Mouse (Mus musculus) limb, embryonic 12.5 days (tissue): ENCODE results near the gene Taf6. TPM values are rescaled to one million over a fixed set of nuclear protein-coding genes. Genes with fewer than 3 reads are reported as not detected.
A peak's percentile ranks its signal among the peaks of the same experiment; 100 is the strongest.

ENCODE experiments used
- ATAC-seq: fragments of 200-750 bp; cut with Nextera tagmentation; 2 replicates; pipeline ENCODE4 v1.8.0; 2017; ENCODE audit warnings: low read depth, moderate TSS enrichment; ENCODE audit not compliant: insufficient number of reproducible peaks, insufficient read depth, low FRiP score, low TSS enrichment
- H3K27ac ChIP-seq: fragments of 300-500 bp; sonication (generic); 2 replicates; pipeline ENCODE4 v1.5.1; 2016; ENCODE audit warnings: mild to moderate bottlenecking, moderate library complexity
- H3K27me3 ChIP-seq: fragments of 300-500 bp; sonication (generic); 2 replicates; pipeline ENCODE4 v1.6.1; 2016; ENCODE audit warnings: mild to moderate bottlenecking, moderate library complexity
- H3K36me3 ChIP-seq: fragments of 300-500 bp; sonication (generic); 2 replicates; pipeline ENCODE4 v1.6.1; 2016; ENCODE audit warnings: mild to moderate bottlenecking, moderate library complexity
- H3K4me1 ChIP-seq: fragments of 300-500 bp; sonication (generic); replicated peaks from 2 replicates; pipeline ENCODE4 v1.6.1; 2016
- H3K4me2 ChIP-seq: fragments of 300-500 bp; sonication (generic); 2 replicates; pipeline ENCODE4 v1.6.1; 2016; ENCODE audit warnings: mild to moderate bottlenecking, moderate library complexity
- H3K4me3 ChIP-seq: fragments of 300-500 bp; sonication (generic); replicated peaks from 2 replicates; pipeline ENCODE4 v1.5.1; 2016; ENCODE audit warnings: mild to moderate bottlenecking
- H3K9ac ChIP-seq: fragments of 300-500 bp; sonication (generic); replicated peaks from 2 replicates; pipeline ENCODE4 v1.6.1; 2016; ENCODE audit warnings: mild to moderate bottlenecking, moderate library complexity
- H3K9me3 ChIP-seq: fragments of 300-500 bp; sonication (generic); 2 replicates; pipeline ENCODE4 v1.6.1; 2016; ENCODE audit warnings: mild to moderate bottlenecking, moderate library complexity
- WGBS: fragments of 180-500 bp; shearing (Covaris S2); methylation state at CpG from one replicate; pipeline ENCODE4 v1.1.7; 2016; 5-methylcytosine and 5-hydroxymethylcytosine counted together
- polyA plus RNA-seq: library from polyadenylated mRNA; unstranded; fragments of >200 nt; fragmentation: Nextera tagmentation; extraction: Ambion mirVana; gene quantifications from 2 replicates; pipeline ENCODE4 v1.2.1, GENCODE M21; 2016

Gene Taf6
- polyA plus RNA-seq, 1 experiment from 2014 or later: 122 TPM

DNA sequence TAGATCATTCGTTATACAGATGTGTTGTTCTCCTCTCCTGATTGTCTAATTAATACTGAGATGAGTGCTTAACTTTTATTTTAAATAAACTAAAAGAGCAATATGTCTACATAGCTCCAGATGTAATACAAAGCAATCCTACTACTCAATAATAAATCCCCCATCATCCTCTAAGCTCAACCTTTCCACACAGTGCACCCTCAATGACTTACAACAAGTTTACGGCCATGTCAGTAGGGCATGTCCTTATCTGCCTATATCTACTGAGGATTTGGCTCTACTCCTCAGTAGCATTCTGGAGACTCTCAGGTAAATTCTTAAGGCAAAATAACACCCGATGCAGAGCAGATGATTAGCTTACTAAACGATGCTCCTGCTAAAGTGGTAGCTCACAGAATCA, 20.6 kb upstream of the Taf6 start:
- no peaks in the 10 kb centered on the region for H3K4me1 ChIP-seq
- no peak overlapping the region for H3K9ac ChIP-seq
- no peaks in the 10 kb centered on the region for H3K27me3 ChIP-seq
- H3K9me3 ChIP-seq: peaks cover 14% of the 10 kb centered on the region; the same call in 1 of the 2 replicates
- H3K27ac ChIP-seq: no peak overlapping the region
- WGBS: 86% methylated on average over 4 of the region's 4 CpGs
- H3K36me3 ChIP-seq: no peaks in the 10 kb centered on the region
- H3K4me3 ChIP-seq: no peak overlapping the region
- no peak for ATAC-seq
- no peak overlapping the region for H3K4me2 ChIP-seq

DNA sequence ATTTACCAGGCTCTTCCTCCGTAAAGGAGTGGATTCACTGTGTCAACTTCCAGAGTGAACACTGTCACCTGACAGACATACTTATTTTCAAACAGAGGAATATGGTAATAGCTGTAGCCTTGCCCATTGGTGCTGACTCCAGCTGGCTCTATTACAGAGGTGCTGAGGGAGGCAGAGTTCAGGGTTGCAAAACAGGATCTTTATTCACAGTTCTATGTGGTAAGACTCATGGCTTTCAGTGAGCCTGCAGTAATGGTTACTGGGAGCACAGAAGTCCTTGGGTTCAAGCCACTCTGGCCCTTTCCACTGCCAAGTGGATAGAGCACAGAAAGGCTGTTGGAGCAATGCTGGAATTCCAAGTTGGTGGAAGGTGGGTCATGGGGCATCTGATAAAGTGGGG, 20.0 kb upstream of the Taf6 start:
- Histone ChIP-seq H3K4me1 (no peaks in the 10 kb centered on the region), H3K27ac (no peak overlapping the region), H3K9me3 (peaks cover 14% of the 10 kb centered on the region; the same call in 1 of the 2 replicates), H3K9ac (no peak overlapping the region), H3K4me2 (no peak overlapping the region), H3K4me3 (no peak overlapping the region), H3K27me3 (no peaks in the 10 kb centered on the region), H3K36me3 (no peaks in the 10 kb centered on the region)
- whole genome bisulfite sequencing: 76% methylated on average over 1 of the region's 1 CpGs
- ATAC-seq: no peak

DNA sequence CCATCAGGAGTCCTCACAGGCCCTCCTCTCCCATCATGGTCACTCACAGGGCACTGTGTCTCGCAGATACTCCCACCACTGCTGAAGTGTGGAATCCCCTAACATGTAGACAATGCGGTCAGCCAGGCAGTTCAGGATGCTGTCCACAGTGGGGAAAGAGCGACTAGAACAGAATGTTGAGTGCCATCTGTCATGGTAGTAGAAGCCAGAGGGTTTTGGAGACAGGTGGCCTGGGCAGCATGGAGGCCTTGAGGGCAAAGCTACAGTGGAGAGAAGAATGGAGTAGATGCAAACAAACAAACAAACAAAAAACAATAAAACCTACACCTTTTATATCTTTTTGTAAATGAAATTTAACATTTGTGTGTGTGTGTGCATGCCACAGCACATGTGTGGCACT, 14.8 kb upstream of the Taf6 start:
- Histone ChIP-seq H3K36me3 (no peaks in the 10 kb centered on the region), H3K27me3 (no peaks in the 10 kb centered on the region), H3K4me3 (no peak overlapping the region), H3K4me2 (no peak overlapping the region), H3K9me3 (peaks cover 14% of the 10 kb centered on the region; the same call in 1 of the 2 replicates), H3K4me1 (no peaks in the 10 kb centered on the region), H3K27ac (no peak overlapping the region), H3K9ac (no peak overlapping the region)
- no peak for ATAC-seq
- WGBS: 91% methylated on average over 3 of the region's 3 CpGs

DNA sequence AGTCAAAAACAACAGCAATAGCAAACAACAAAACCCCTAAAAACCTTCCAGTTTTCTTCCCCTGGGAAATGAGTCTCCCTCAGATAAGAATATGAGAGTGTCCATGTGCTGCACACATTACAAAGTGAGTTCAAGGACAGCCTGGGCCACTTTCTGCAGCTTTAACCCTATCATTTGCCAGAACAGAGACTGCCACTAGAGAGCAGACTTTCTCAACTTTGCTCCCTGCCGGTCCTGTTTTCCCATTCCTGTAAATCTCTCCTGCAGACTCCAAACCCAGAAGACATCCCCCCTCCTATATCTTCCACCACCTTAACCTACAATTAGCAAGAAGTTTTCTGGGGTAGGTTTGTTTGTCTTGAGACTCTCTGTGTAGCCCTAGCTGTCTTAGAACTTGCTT, 12.3 kb upstream of the Taf6 start:
- Histone ChIP-seq H3K36me3 (no peaks in the 10 kb centered on the region), H3K9me3 (peaks cover 7% of the 10 kb centered on the region; the same call in 1 of the 2 replicates), H3K4me1 (peaks cover 4% of the 10 kb centered on the region; the same call in 1 of the 2 replicates), H3K4me3 (no peak overlapping the region), H3K9ac (no peak overlapping the region), H3K27me3 (no peaks in the 10 kb centered on the region), H3K4me2 (no peak overlapping the region), H3K27ac (no peak overlapping the region)
- no peak for ATAC-seq
- WGBS: 17% methylated on average over 1 of the region's 1 CpGs

DNA sequence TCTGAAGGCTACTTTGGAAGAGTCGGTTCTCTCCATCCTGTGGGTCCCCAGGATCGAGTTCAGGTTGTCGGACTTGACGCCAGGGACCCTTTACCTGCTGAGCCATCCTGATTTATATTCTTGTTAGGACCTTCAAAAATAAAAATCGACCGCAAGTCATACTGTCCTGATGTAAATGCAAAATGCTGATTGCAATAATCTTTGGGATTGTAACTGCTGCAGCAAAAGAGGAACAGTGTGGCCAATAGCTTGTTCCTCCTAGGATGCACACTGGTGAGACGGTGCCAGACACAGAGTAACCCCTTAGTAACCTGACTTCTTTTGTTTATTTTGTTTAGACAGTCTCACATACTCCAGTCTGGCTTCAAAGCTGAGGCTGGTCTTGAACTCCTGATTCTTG, 8.2 kb upstream of the Taf6 start:
- Histone ChIP-seq H3K9ac (no peak overlapping the region), H3K4me1 (peaks cover 4% of the 10 kb centered on the region; the same call in 1 of the 2 replicates), H3K27me3 (no peaks in the 10 kb centered on the region), H3K9me3 (no peaks in the 10 kb centered on the region), H3K36me3 (peaks cover 31% of the 10 kb centered on the region), H3K4me3 (peak overlapping the region; percentile 72), H3K4me2 (peak overlapping the region; percentile 90), H3K27ac (no peak overlapping the region)
- 81% methylated on average over 7 of the region's 7 CpGs for WGBS
- no peak for ATAC-seq

DNA sequence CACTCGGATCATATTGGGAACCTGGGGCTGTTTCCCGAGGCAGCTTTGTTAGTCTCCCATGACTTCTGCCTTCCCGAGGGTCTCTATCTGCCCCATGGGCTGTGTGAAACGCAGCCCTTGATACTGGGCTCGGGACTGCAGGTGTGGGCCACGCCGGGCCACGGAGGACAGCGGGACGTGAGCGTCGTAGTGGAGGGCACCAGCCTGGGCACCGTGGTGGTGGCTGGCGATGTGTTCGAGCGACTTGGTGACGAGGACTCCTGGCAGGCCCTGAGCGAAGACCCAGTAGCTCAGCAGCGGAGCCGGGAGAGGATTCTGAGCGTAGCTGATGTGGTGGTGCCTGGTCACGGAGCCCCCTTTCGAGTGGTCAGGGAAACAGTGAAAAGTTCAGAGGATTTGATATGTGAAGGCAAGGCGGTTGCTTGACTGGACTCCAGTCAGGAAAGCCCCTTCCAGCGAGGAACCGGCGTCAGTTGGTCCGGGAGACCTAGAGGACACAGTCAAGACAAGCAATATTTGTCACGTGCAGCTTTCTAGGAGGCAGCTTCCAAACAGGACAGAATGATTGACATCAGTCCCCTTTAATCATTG, 7.6 kb upstream of the Taf6 start:
- Histone ChIP-seq H3K4me1 (peaks cover 4% of the 10 kb centered on the region; the same call in 1 of the 2 replicates), H3K27me3 (no peaks in the 10 kb centered on the region), H3K4me2 (peak overlapping the region; percentile 90), H3K36me3 (peaks cover 37% of the 10 kb centered on the region), H3K27ac (peak overlapping the region; percentile 78), H3K9me3 (no peaks in the 10 kb centered on the region), H3K9ac (peak overlapping the region; percentile 88), H3K4me3 (peak overlapping the region; percentile 72)
- ATAC-seq: peak; percentile 29; the same call in 1 of the 2 replicates
- WGBS: 3% methylated on average over 29 of the region's 29 CpGs

DNA sequence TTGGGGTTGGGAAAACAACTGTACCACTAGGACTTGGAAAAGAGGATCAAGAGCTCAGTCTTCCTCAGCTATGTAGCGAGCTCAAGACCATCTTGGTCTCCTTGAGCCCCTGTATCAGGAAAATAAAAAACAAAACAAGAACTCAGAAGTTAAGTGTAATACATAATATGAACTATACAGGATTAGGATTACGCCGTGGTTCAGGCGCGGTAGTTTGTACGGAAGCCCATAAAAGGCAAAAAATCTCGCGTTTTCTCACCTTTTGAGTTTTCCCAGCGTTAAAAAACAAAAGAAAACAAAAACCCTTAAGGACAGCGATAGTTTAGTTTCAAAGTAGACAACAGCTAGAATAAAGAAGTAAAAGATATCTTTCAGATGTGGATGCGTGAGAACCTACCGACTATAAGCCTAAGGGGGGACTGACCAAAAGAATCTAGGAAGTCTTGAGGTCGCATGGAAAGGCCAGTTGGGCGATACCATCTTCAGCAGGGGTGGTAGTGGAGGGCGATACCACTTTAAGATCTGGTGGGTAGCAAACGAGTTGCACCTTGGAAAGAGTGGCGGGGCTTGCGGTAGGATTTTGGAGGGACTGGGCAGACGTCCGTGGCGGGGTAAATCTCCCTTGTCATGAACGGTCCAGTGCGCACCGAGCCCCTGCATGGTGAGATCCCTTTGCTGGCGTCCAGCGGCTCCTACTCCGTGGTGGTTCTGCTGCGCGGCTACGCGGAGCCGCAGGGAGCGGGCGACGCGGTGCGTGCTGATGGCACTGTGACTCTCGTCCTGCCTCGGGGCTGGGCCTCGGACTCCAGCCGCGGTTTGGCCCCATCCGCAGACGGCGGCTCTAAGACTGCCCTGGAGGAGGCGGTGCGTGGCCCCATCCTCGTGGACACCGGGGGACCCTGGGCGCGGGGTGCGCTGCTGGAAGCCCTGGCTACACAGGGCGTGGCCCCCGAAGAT, 6.8 kb upstream of the Taf6 start, which contains the start of gene Mblac1:
Mblac1 (plus strand) TSS at position 544 of the 957 bp plus-strand sequence.
- peak within 1 kb of the TSS; percentile 88 for H3K9ac ChIP-seq
- H3K4me3 ChIP-seq: peak within 1 kb of the TSS; percentile 72
- H3K9me3 ChIP-seq: no peaks in the 10 kb centered on the region
- peaks cover 45% of the 10 kb centered on the region for H3K36me3 ChIP-seq
- 9% methylated on average over 54 of the region's 54 CpGs for WGBS
- ATAC-seq: peak; percentile 54
- peak within 1 kb of the TSS; percentile 78 for H3K27ac ChIP-seq
- peaks cover 4% of the 10 kb centered on the region; the same call in 1 of the 2 replicates for H3K4me1 ChIP-seq
- no peaks in the 10 kb centered on the region for H3K27me3 ChIP-seq
- peak within 1 kb of the TSS; percentile 90 for H3K4me2 ChIP-seq

DNA sequence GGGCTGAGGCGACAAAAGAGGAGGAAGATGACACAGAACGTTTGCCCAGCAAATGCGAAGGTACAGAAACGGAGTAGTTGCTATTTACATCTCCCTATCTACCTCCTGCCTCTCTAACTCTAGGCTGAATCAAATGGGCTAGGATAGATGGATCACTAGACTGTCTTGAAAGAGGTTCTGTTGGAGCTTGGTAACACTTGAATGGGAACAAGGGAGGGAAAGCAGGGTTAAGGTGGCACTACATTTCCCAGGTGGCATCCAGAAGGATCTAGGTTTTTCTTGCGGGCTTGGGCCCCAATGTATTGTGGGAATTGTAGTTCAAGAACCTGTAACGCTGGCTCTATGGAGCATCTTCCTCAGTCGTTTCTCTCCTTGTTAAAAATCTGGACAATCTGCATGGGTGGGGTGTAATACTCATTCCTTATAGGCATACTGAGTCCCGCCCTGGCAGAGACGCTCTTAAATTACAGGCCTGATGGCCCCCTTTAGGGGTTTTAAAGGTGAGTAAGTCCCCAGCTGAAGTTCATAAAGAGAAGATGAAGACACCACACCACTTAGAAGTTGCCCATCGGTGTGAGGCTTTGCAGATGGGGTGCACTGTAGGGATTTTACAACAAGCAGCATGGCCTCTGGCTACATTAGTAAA, 533 bp upstream of the Taf6 start:
- peaks cover 55% of the 10 kb centered on the region for H3K36me3 ChIP-seq
- WGBS: under 1% methylated on average over 10 of the region's 10 CpGs
- peaks cover 15% of the 10 kb centered on the region for H3K4me1 ChIP-seq
- no peaks in the 10 kb centered on the region for H3K9me3 ChIP-seq
- H3K27ac ChIP-seq: peak overlapping the region; percentile 81
- H3K4me3 ChIP-seq: peak overlapping the region; percentile 71
- peak; percentile 74 for ATAC-seq
- H3K27me3 ChIP-seq: no peaks in the 10 kb centered on the region
- H3K9ac ChIP-seq: peak overlapping the region; percentile 83
- H3K4me2 ChIP-seq: peak overlapping the region; percentile 75

DNA sequence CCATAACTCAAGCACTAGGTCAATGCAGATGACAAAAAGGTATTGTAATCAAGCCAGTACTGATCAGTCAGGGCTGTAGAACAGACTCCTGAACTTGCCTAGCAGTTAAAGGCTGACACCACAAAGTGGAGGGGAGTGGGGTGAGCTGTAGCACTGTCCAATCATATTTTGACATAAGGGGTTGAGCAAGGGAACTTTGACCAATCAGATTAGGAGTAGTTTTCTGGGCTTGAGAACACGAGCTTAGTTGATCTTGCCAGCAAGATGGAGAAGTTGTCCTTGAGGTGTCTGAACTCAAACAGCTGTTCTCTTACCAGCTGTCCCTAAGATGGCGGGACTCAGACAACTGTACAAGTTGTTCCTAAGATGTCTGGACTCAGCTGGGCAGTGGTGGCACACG, 14.0 kb downstream of the Taf6 start:
- ATAC-seq: no peak
- Histone ChIP-seq H3K4me3 (peak overlapping the region; percentile 74), H3K4me2 (peak overlapping the region; percentile 81), H3K9ac (no peak overlapping the region), H3K27ac (no peak overlapping the region), H3K9me3 (no peaks in the 10 kb centered on the region), H3K4me1 (peaks cover 17% of the 10 kb centered on the region), H3K27me3 (no peaks in the 10 kb centered on the region), H3K36me3 (peaks cover 66% of the 10 kb centered on the region)
- 78% methylated on average over 3 of the region's 3 CpGs for WGBS

DNA sequence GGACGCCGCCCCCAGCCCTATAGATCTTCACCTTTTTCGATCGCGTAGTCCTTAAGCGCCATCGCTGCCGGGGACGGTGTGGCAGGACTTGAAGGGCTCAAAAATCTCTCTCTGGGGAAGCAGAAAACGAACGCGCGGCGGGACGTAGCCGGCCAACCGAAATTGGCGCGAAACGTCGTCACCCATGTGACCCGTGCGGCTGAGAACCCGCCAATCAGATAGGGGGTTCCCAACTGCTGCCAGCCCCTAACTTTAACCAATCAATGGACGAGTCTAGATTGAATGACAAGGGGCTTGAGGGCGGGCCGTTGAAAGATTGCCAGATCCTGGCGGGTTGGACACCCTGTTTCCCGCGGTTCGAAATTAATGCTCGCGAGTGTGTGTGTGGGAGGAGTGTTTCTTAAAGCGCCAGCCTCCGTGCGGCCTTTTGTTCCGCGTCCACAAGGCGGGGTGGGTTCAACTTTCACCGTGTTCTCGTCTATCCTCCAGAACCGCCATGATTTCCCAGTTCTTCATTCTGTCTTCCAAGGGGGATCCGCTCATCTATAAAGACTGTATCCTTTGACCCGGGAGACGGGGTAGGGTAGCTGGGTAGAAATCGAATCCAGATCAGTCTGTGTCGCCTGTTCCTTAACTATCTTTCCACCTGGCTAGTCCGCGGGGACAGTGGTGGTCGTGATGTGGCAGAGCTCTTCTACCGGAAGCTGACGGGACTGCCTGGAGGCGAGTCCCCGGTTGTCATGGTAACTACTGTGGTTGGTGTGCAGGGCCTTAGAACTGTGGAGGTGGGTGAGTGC, 15.4 kb downstream of the Taf6 start, which contains the start of the genes Ap4m1 and Mcm7:
Ap4m1 (plus strand) TSS at position 308 of the 797 bp plus-strand sequence.
Mcm7 (minus strand) TSS at position 728 of the 797 bp plus-strand sequence.
- Histone ChIP-seq H3K27me3 (no peaks in the 10 kb centered on the region), H3K27ac (peak within 1 kb of the TSS; percentile 95), H3K9ac (peak within 1 kb of the TSS; percentile 80), H3K4me2 (peak within 1 kb of the TSS; percentile 81), H3K36me3 (peaks cover 66% of the 10 kb centered on the region), H3K4me3 (peak within 1 kb of the TSS; percentile 74), H3K4me1 (peaks cover 17% of the 10 kb centered on the region), H3K9me3 (no peaks in the 10 kb centered on the region)
- peak; percentile 91 for ATAC-seq
- WGBS: under 1% methylated on average over 54 of the region's 54 CpGs
